Mouse (Mus musculus) myocyte (in vitro differentiated cells): ENCODE measurements around the gene Mark4. TPM values are rescaled to one million over a fixed set of nuclear protein-coding genes. Genes with fewer than 3 reads are reported as not detected.
A peak's percentile ranks its signal among the peaks of the same experiment; 100 is the strongest.

Source experiments
- H3K27me3 ChIP-seq: one replicate; pipeline ENCODE4 v1.6.1; 2011; ENCODE audit not compliant: control insufficient read depth, insufficient read depth, insufficient read length
- H3K36me3 ChIP-seq: one replicate; pipeline ENCODE4 v1.6.1; 2011; ENCODE audit not compliant: control insufficient read depth, insufficient read depth
- H3K4me2 ChIP-seq: one replicate; pipeline ENCODE4 v1.6.1; 2011; ENCODE audit warnings: low read depth, control low read depth
- H3K4me3 ChIP-seq: one replicate; pipeline ENCODE4 v1.5.1; 2011; ENCODE audit warnings: mild to moderate bottlenecking, control low read depth, moderate library complexity
- H3K79me2 ChIP-seq: one replicate; pipeline ENCODE4 v1.6.1; 2011; ENCODE audit not compliant: control insufficient read depth, insufficient read depth
- H3ac ChIP-seq: one replicate; pipeline ENCODE4 v1.6.1; 2011; ENCODE audit not compliant: control insufficient read depth, insufficient read length
- CEBPB ChIP-seq: IDR thresholded peaks from 2 replicates; pipeline ENCODE4 v1.6.1; 2011; ENCODE audit warnings: mild to moderate bottlenecking, moderate library complexity; ENCODE audit not compliant: poor library complexity, insufficient read depth, severe bottlenecking
- E2F4 ChIP-seq: IDR thresholded peaks from one replicate; pipeline ENCODE4 v1.6.1; 2011; ENCODE audit warnings: mild to moderate bottlenecking, control low read depth, moderate library complexity; ENCODE audit not compliant: insufficient read depth
- MAX ChIP-seq: IDR thresholded peaks from one replicate; pipeline ENCODE4 v1.6.1; 2011; ENCODE audit warnings: low read depth, mild to moderate bottlenecking, control low read depth
- MYOD1 ChIP-seq, 3 experiments: IDR thresholded peaks; one replicate each; pipeline ENCODE4 v1.6.1; 2011; ENCODE audit warnings: control low read depth in 2 of 3, low read depth in 2 of 3, mild to moderate bottlenecking in 2 of 3, moderate library complexity in 1 of 3; ENCODE audit not compliant: insufficient read length in 2 of 3, control insufficient read depth in 1 of 3
- MYOG ChIP-seq, 3 experiments: IDR thresholded peaks; one replicate each; pipeline ENCODE4 v1.6.1; 2011; ENCODE audit warnings: control low read depth in 2 of 3, low read depth in 2 of 3, mild to moderate bottlenecking in 2 of 3; ENCODE audit not compliant: insufficient read length in 2 of 3, control insufficient read depth in 1 of 3, insufficient read depth in 1 of 3
- POLR2A ChIP-seq: IDR thresholded peaks from one replicate; pipeline ENCODE4 v1.6.1; 2011; ENCODE audit warnings: low read depth, mild to moderate bottlenecking, control low read depth, moderate library complexity; ENCODE audit not compliant: insufficient read length
- POLR2AphosphoS2 ChIP-seq: IDR thresholded peaks from one replicate; pipeline ENCODE4 v1.6.1; 2011; ENCODE audit warnings: low read depth, control low read depth; ENCODE audit not compliant: insufficient read length
- REST ChIP-seq: IDR thresholded peaks from one replicate; pipeline ENCODE4 v1.6.1; 2011; ENCODE audit warnings: mild to moderate bottlenecking, control low read depth, moderate library complexity; ENCODE audit not compliant: insufficient read depth, insufficient read length
- SRF ChIP-seq: IDR thresholded peaks from one replicate; pipeline ENCODE4 v1.6.1; 2011; ENCODE audit warnings: low read depth; ENCODE audit not compliant: control insufficient read depth, insufficient read length
- TCF12 ChIP-seq: IDR thresholded peaks from one replicate; pipeline ENCODE4 v1.6.1; 2011; ENCODE audit warnings: mild to moderate bottlenecking, control low read depth; ENCODE audit not compliant: poor library complexity, insufficient read depth, severe bottlenecking
- TCF3 ChIP-seq: IDR thresholded peaks from one replicate; pipeline ENCODE4 v1.6.1; 2011; ENCODE audit warnings: low read depth, control low read depth; ENCODE audit not compliant: insufficient read length
- USF1 ChIP-seq: IDR thresholded peaks from one replicate; pipeline ENCODE4 v1.6.1; 2011; ENCODE audit warnings: low read depth, mild to moderate bottlenecking, control low read depth, moderate library complexity
- polyA plus RNA-seq: library from polyadenylated mRNA; unstranded; fragments of >200 nt; fragmentation: generic; extraction: Trizol; gene quantifications from one replicate; pipeline ENCODE4 v1.2.1, GENCODE M21; 2012; ENCODE audit warnings: missing spikeins

Mark4 gene
- polyA plus RNA-seq, 1 experiment, result 18.2 TPM

- H3K27me3 ChIP-seq, result peaks cover 17% of the 10 kb centered on the region
These were observed 56.0 kb downstream of the Mark4 start for GRCm38 (mm10) chr7:19402535-19403112.

GRCm38 (mm10) chr7:19400946-19401345 is 57.7 kb downstream of the Mark4 start:
- Histone ChIP-seq H3ac (no peak overlapping the region), H3K79me2 (no peaks in the 10 kb centered on the region), H3K27me3 (peaks cover 17% of the 10 kb centered on the region), H3K36me3 (no peaks in the 10 kb centered on the region), H3K4me3 (no peak overlapping the region), H3K4me2 (no peak overlapping the region)
- TF ChIP-seq CEBPB (no peak), POLR2A (no peak)

More at GRCm38 (mm10) chr7:19402535-19403112, 56.0 kb downstream of the Mark4 start:
- Histone ChIP-seq H3ac (no peak overlapping the region), H3K36me3 (no peaks in the 10 kb centered on the region), H3K79me2 (no peaks in the 10 kb centered on the region), H3K4me2 (no peak overlapping the region), H3K4me3 (no peak overlapping the region)
- TF ChIP-seq MYOD1 (IDR thresholded peaks at IDR 0.05; ENCODE audit: control insufficient read depth in 1 of 3, insufficient read length in 2 of 3, low read depth in 2 of 3) (no peak), REST (no peak), TCF3 (no peak)

GRCm38 (mm10) chr7:19399496-19400280 is 58.9 kb downstream of the Mark4 start:
- H3K4me2 ChIP-seq, result peak overlapping the region; percentile 64
- no peak for TF ChIP-seq REST
- no peak overlapping the region for H3ac ChIP-seq
- no peaks in the 10 kb centered on the region for H3K36me3 ChIP-seq
- H3K27me3 ChIP-seq, result peaks cover 17% of the 10 kb centered on the region
- no peak overlapping the region for H3K4me3 ChIP-seq
- no peaks in the 10 kb centered on the region for H3K79me2 ChIP-seq

GRCm38 (mm10) chr7:19394484-19394883 is 64.1 kb downstream of the Mark4 start:
- Histone ChIP-seq H3ac (no peak overlapping the region), H3K79me2 (no peaks in the 10 kb centered on the region), H3K36me3 (no peaks in the 10 kb centered on the region), H3K4me2 (no peak overlapping the region), H3K27me3 (no peaks in the 10 kb centered on the region), H3K4me3 (no peak overlapping the region)
- no peak for TF ChIP-seq TCF12
- TF ChIP-seq POLR2A, result no peak

- no peaks in the 10 kb centered on the region for H3K36me3 ChIP-seq
- H3K4me2 ChIP-seq, result no peak overlapping the region
- H3K79me2 ChIP-seq, result no peaks in the 10 kb centered on the region
- no peak for TF ChIP-seq POLR2A
- peak in 2 of 3 experiments; percentile 26 to 55 for TF ChIP-seq MYOG (IDR thresholded peaks at IDR 0.05; ENCODE audit: control insufficient read depth in 1 of 3, insufficient read depth in 1 of 3, insufficient read length in 2 of 3, low read depth in 2 of 3)
- no peak for TF ChIP-seq CEBPB
- TF ChIP-seq TCF3, result no peak
- no peaks in the 10 kb centered on the region for H3K27me3 ChIP-seq
- H3ac ChIP-seq, result no peak overlapping the region
- H3K4me3 ChIP-seq, result no peak overlapping the region
These were observed 69.8 kb downstream of the Mark4 start for GRCm38 (mm10) chr7:19388699-19389413.

- H3K4me2 ChIP-seq, result no peak overlapping the region
- no peaks in the 10 kb centered on the region for H3K27me3 ChIP-seq
- TF ChIP-seq TCF12 (no peak), CEBPB (no peak), REST (no peak), SRF (no peak)
- H3K36me3 ChIP-seq, result no peaks in the 10 kb centered on the region
- peak overlapping the region; percentile 51 for H3K4me3 ChIP-seq
- no peak overlapping the region for H3ac ChIP-seq
- peaks cover 16% of the 10 kb centered on the region for H3K79me2 ChIP-seq
These were observed 74.9 kb downstream of the Mark4 start for GRCm38 (mm10) chr7:19383708-19384107.

- Histone ChIP-seq H3K4me3 (peak overlapping the region; percentile 51), H3K36me3 (no peaks in the 10 kb centered on the region), H3ac (peak overlapping the region; percentile 75), H3K27me3 (no peaks in the 10 kb centered on the region), H3K4me2 (peak overlapping the region; percentile 88), H3K79me2 (peaks cover 16% of the 10 kb centered on the region)
- TF ChIP-seq E2F4 (no peak), MYOD1 (IDR thresholded peaks at IDR 0.05; ENCODE audit: control insufficient read depth in 1 of 3, insufficient read length in 2 of 3, low read depth in 2 of 3) (no peak), REST (no peak), TCF3 (no peak), POLR2AphosphoS2 (peak; percentile 16), TCF12 (no peak), MYOG (IDR thresholded peaks at IDR 0.05; ENCODE audit: control insufficient read depth in 1 of 3, insufficient read depth in 1 of 3, insufficient read length in 2 of 3, low read depth in 2 of 3) (no peak), CEBPB (no peak), SRF (no peak), POLR2A (peak; percentile 4), USF1 (no peak), MAX (no peak)
These were observed 76.5 kb downstream of the Mark4 start for GRCm38 (mm10) chr7:19382166-19382541.
